Mouse (Mus musculus) heart, adult 2 months (tissue): ENCODE measurements around the gene Tesc. TPM values are rescaled to one million over a fixed set of nuclear protein-coding genes. Genes with fewer than 3 reads are reported as not detected.

Source experiments
- DNase-seq, 2 experiments: peaks; one replicate each; pipeline ENCODE4 v3.0.0; 2021
- H3K27ac ChIP-seq: fragments of 200-600 bp; 2 replicates; pipeline ENCODE4 v1.8.1; 2022
- H3K27me3 ChIP-seq: fragments of 200-500 bp; 2 replicates; pipeline ENCODE4 v1.6.1; 2012; ENCODE audit warnings: mild to moderate bottlenecking, low read length, inconsistent platforms, mixed read lengths; ENCODE audit not compliant: control insufficient read depth, insufficient read depth
- H3K36me3 ChIP-seq: fragments of 200-500 bp; 2 replicates; pipeline ENCODE4 v1.6.1; 2012; ENCODE audit warnings: low read length, inconsistent platforms; ENCODE audit not compliant: control insufficient read depth, insufficient read depth
- H3K4me1 ChIP-seq: fragments of 200-500 bp; 2 replicates; pipeline ENCODE4 v1.6.1; 2011; ENCODE audit warnings: low read length; ENCODE audit not compliant: control insufficient read depth, insufficient read depth
- H3K4me3 ChIP-seq: fragments of 200-600 bp; 2 replicates; pipeline ENCODE4 v1.8.1; 2022
- H3K79me2 ChIP-seq: fragments of 200-500 bp; replicated peaks from 2 replicates; pipeline ENCODE4 v1.6.1; 2012; ENCODE audit warnings: mild to moderate bottlenecking, inconsistent platforms, low read length, moderate library complexity, mixed read lengths; ENCODE audit not compliant: control insufficient read depth, insufficient read depth
- H3K9ac ChIP-seq: fragments of 200-500 bp; 2 replicates; pipeline ENCODE4 v1.6.1; 2012; ENCODE audit warnings: low read depth, mild to moderate bottlenecking, control low read depth, inconsistent platforms, low read length, mixed read lengths
- CTCF ChIP-seq: fragments of 200-600 bp; IDR thresholded peaks from 2 replicates; pipeline ENCODE4 v1.8.1; 2022; ENCODE audit warnings: antibody characterized with exemption, mild to moderate bottlenecking, moderate library complexity
- EP300 ChIP-seq: fragments of 200-500 bp; IDR thresholded peaks from 2 replicates; pipeline ENCODE4 v1.6.1; 2011; ENCODE audit warnings: low read depth, low read length, control low read depth; ENCODE audit not compliant: insufficient read depth
- POLR2A ChIP-seq: fragments of 200-500 bp; IDR thresholded peaks from 2 replicates; pipeline ENCODE4 v1.6.1; 2011; ENCODE audit warnings: mild to moderate bottlenecking, low read depth, low read length, control low read depth; ENCODE audit not compliant: insufficient read depth
- WGBS: fragments of 180-500 bp; shearing (Covaris S2); methylation state at CpG from one replicate; pipeline ENCODE4 v1.1.7; 2018; 5-methylcytosine and 5-hydroxymethylcytosine counted together
- intact Hi-C: fragments of 180-260 bp; cut with DNase I; formaldehyde crosslinking; loops from one replicate; pipeline ENCODE4 v1.15.1; 2025
- polyA plus RNA-seq: library from polyadenylated mRNA; depleted of rRNA; stranded (reverse); fragments of >200 nt; gene quantifications from 2 replicates; pipeline ENCODE4 v1.2.3, GENCODE M21; 2012
- total RNA-seq, 2 experiments: library from RNA; stranded (reverse); gene quantifications; 2 replicates each; pipeline ENCODE4 v1.2.3; 2021

Tesc gene
- total and polyA plus RNA-seq, 3 experiments = 125 to 231 (median 200) TPM

DNA sequence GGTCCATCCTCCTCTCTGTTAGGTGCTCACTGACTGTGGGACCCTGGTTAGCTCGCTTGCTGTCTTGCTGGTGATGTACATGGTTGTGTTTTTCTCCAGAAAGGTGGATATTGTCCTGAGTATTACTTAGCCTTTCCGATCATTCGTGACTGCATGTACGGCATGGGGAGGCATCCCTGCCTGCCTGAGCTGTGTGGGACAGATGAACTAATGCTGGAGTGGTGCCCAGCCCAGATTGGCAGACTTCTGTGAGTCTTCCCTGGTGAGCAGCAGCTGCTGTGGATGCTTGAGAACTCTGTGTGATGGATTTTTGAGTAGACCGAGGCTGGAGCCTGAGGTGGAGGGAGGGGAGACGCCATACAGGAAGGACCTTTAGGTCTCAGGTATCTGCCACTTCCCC is 17.4 kb downstream of the Tesc start:
- no peaks in the 10 kb centered on the region for H3K4me1 ChIP-seq
- H3K4me3 ChIP-seq = no peak overlapping the region
- no peak overlapping the region for H3K27ac ChIP-seq
- TF ChIP-seq EP300 (no peak), POLR2A (no peak), CTCF (no peak)
- no peaks in the 10 kb centered on the region for H3K79me2 ChIP-seq
- intact Hi-C loops = no loop called here
- no peaks in the 10 kb centered on the region for H3K27me3 ChIP-seq
- 67% methylated on average over 6 of the region's 6 CpGs for WGBS
- no peak for DNase-seq
- H3K9ac ChIP-seq = no peak overlapping the region
- H3K36me3 ChIP-seq = no peaks in the 10 kb centered on the region

DNA sequence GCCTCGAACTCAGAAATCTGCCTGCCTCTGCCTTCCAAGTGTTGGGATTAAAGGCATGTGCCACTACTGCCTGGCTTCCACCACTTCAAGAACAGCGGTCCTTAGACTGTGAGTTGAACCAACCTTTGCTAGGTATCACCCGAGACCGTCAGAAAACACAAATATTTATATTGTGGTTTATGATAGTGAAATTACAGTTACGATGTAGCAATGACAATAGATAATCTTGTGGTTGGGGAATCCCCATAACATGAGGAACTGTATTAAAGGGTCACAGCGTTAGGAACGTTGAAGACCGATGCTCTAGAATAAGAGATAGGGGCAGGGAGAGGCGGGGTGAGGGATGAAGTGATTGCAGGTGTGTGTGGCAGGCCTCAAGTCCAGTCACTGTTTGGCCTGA is 17.8 kb downstream of the Tesc start:
- Histone ChIP-seq H3K27me3 (no peaks in the 10 kb centered on the region), H3K4me1 (no peaks in the 10 kb centered on the region), H3K9ac (no peak overlapping the region), H3K36me3 (no peaks in the 10 kb centered on the region), H3K27ac (no peak overlapping the region), H3K4me3 (no peak overlapping the region), H3K79me2 (no peaks in the 10 kb centered on the region)
- no peak for DNase-seq
- 90% methylated on average over 9 of the region's 9 CpGs for WGBS
- intact Hi-C loops = no loop called here
- TF ChIP-seq POLR2A (no peak), EP300 (no peak), CTCF (no peak)

DNA sequence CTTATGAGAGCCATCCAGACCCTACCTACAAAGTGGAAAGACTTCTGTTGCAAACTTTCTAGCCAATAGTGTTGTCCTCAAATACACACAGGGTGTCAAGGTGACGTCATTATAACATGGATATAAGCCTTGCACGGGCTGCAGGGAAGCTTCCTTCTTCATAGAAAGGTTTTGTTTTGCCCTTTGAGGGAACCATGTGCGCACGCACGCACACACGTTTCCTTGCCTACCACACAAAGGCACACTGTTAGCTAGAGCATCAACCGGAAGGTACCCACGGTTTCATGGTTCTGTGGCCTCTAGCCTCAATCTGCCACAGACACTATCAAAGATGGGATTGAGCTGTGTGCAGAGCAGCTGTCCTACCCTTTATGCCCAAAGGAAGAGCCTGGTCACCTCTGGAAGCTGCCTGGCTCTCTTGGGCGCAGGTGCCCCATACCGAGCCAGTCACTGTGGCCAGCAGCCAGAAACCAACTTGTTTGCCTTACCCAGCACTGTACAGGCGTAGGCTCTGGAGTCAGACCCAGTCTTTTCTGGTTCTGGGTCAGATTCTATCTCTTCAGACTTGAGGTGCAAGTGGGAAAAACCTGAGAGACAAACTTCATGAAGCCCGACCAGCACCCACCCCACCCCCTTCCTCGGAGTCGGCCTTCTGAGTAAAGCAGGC is 19.7 kb downstream of the Tesc start:
- Histone ChIP-seq H3K27ac (no peak overlapping the region), H3K79me2 (no peaks in the 10 kb centered on the region), H3K27me3 (no peaks in the 10 kb centered on the region), H3K4me3 (no peak overlapping the region), H3K36me3 (no peaks in the 10 kb centered on the region), H3K4me1 (no peaks in the 10 kb centered on the region), H3K9ac (no peak overlapping the region)
- WGBS = 84% methylated on average over 14 of the region's 14 CpGs
- no peak for DNase-seq
- no peak for TF ChIP-seq POLR2A
- no peak for TF ChIP-seq EP300
- TF ChIP-seq CTCF = no peak
- intact Hi-C loops = no loop called here

DNA sequence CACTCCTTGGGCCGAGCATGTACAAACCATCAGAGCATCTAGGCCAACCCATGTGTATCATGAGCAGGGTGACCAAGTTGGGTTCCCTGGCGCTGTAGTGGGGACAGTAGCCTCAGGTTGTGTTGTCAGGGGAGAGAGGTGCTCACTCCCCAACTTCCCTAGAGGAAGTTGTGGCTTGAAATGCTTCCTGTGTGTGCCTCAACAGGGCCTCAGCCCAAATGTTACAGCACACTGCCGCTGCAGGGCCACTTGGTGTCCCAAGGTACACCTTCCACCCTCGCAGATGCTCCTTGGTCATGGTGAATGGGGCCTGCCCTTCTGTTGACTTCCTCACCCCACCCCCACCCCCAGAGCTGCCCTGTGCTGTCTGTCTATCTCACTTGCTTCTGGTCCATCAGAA is 20.9 kb downstream of the Tesc start:
- H3K79me2 ChIP-seq = no peaks in the 10 kb centered on the region
- no peak overlapping the region for H3K27ac ChIP-seq
- H3K9ac ChIP-seq = no peak overlapping the region
- no peak for DNase-seq
- H3K36me3 ChIP-seq = no peaks in the 10 kb centered on the region
- H3K4me3 ChIP-seq = no peak overlapping the region
- no peaks in the 10 kb centered on the region for H3K27me3 ChIP-seq
- no peak for TF ChIP-seq POLR2A
- no peak for TF ChIP-seq CTCF
- TF ChIP-seq EP300 = no peak
- intact Hi-C loops = no loop called here
- no peaks in the 10 kb centered on the region for H3K4me1 ChIP-seq
- 86% methylated on average over 4 of the region's 4 CpGs for WGBS

DNA sequence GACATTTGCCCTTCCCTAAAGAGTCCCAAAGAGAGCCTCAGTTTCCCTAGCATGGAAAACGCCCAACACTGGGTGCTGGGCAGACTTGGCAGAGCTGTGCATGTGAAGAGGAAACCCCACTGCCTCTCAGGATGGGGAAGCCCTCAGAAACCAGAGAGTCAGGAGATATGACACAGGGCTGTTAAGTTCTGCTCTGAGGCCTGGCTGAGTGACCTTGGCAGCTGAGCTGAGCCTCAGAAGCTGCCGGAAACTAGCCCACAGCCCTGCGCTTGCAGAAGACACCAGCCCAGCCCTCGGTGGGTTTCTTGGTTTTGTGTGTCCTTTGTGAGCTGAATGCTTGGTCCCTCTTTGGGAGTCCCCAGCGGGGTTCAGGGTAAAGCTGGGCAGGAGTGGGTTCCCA is 21.4 kb downstream of the Tesc start:
- 67% methylated on average over 5 of the region's 5 CpGs for WGBS
- DNase-seq = no peak
- intact Hi-C loops = no loop called here
- Histone ChIP-seq H3K79me2 (no peaks in the 10 kb centered on the region), H3K27ac (no peak overlapping the region), H3K4me1 (no peaks in the 10 kb centered on the region), H3K9ac (no peak overlapping the region), H3K4me3 (no peak overlapping the region), H3K27me3 (no peaks in the 10 kb centered on the region), H3K36me3 (no peaks in the 10 kb centered on the region)
- TF ChIP-seq EP300 = no peak
- no peak for TF ChIP-seq CTCF
- TF ChIP-seq POLR2A = no peak

DNA sequence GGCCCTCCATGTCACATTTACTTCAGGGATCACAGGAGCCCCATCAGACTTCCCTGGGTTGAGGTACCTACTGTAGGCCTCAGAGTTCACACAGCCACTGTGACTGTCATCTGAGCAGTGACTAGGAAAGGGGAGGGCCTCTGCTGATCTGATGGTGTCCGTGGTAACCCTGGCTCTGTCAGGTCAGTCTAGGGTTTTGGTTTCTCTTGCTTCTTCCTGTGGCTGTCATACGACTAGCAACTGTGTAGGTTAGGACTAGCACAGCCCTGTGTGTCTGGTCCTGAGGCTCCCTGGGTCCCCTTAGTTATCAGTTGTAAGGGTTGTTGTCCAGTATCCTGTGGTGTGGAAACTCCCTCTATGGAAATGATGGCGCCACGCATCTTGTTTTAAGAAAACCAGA is 23.2 kb downstream of the Tesc start:
- intact Hi-C loops = no loop called here
- 64% methylated on average over 4 of the region's 4 CpGs for WGBS

More for the DNA sequence above, 23.2 kb downstream of the Tesc start:
- no peak for DNase-seq
- Histone ChIP-seq H3K36me3 (no peaks in the 10 kb centered on the region), H3K27me3 (no peaks in the 10 kb centered on the region), H3K27ac (no peak overlapping the region), H3K4me3 (no peak overlapping the region), H3K79me2 (no peaks in the 10 kb centered on the region), H3K4me1 (no peaks in the 10 kb centered on the region), H3K9ac (no peak overlapping the region)
- TF ChIP-seq EP300 (no peak), POLR2A (no peak), CTCF (no peak)
